Mouse (Mus musculus): ENCODE data around the gene Fam90a1b.
"Not testable (repeated sequence)": the region's sequence is repeated elsewhere in the genome, so short reads cannot be mapped to it uniquely, and the experiment has no call there.

Gene Fam90a1b

DNA sequence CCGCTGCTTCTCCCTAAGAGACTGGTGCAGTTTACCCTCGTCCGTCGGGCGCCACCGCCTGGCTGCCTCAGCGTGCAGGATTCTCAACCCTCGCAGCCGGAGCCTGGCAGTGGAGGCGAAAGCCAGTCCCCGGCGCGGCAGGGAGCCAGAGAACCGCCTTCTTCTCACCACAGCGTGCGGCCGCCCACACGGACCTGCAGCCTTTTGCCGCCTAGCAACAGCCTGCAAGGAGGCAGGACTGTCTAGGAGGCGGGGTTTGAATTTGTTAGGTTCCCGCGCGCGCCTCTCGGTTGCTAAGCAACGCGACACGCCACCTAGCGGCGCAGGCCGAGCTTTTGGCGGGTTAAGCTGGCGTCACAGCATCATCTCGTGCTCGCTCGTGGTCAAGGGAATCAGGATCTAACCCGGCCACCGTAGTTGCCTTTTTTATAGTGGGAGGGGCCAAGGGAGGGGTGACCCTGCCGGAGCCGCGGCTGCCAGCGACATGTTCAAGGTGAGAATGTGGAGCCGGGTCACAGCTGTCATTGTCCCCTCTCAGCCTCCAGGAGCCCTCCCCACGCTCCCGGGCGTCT is at the start of gene Fam90a1b, which contains the start of gene Apoo:
Gene Fam90a1b (minus strand): TSS at position 108 of the 572 bp plus-strand sequence.
Gene Apoo (plus strand): TSS at position 448 of the 572 bp plus-strand sequence.
- DNase-seq = peak; percentile 95 to 96

DNA sequence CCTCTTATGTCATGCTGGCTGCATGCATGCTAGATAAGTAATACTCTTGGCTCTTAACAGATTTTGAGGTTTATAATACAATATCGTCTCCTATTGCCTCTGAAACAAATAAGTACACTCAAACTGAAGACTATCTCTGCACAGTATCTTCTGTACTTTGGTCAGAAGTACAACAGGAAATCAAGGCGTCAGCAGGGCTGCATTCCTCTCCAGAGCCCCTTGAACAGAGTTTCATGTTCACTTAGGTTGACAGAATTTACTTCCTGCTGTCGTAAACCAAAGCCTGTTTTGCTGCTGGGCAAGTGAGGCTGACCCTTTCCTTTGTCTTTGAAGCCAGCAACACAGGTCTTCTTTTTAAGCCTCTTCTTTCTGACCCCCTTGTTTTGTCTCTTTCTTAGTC is 42.4 kb upstream of the Fam90a1b start:
- no peak for DNase-seq

DNA sequence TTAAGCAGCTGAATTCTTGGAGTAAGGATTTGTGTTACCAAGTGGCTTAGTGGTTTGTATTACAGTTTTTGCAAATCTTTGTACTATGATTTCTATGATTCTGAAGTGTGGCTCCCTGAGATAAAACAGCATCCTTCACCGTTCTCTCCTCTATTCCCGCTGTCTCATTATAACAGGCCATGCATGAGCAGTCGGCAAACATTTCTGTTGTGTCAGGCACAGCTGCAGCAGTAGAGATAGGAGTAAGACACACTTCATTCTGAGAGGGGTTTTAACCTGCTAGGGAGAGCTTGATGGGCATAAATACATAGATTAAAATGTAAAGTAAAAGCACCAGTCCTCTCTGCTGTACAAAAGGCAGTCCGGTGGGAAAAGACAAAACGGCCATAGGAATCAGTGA is 12.2 kb upstream of the Fam90a1b start:
- no peak for DNase-seq

DNA sequence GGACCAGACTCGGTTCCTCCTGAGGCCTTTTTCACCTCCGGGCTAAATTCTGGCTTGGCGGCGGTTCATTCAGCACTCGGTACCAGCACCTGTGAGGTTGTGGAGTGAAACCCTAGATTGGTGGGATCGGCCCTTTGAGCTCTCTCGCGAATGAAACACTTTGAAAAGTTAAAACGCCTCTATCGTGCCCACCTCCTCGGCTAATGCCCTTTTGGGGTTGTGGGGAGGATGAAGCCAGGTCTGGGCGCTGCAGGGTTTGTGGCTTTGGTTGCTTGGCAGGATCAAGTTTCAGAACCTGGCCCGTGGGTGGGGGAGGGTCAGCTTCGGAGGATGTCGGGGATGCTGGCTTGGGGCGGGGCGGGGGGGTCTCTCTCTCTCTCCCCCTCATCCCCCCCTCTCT is 671 bp upstream of the Fam90a1b start:
- peak in 1 of 2 experiments; percentile 66 for DNase-seq

DNA sequence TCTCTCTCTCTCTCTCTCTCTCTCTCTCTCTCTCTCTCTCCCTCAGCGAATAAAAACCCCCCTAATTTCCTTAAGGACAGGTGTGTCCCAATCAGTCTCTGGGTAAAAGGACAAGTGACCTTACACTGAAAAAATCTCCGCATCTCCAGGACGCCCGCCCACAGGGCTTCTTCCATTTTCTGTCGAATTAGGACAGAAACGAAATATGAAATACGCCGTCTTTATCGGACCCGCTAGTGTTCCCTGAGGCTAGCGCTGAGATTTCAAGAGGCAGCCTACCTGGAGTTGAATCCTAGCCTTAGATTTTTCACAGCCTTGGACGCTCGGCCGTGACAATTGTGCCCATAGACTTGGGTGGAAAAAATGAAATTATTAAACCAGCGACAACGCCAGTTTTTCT is 548 bp downstream of the Fam90a1b start:
- DNase-seq = peak; percentile 8 to 24

DNA sequence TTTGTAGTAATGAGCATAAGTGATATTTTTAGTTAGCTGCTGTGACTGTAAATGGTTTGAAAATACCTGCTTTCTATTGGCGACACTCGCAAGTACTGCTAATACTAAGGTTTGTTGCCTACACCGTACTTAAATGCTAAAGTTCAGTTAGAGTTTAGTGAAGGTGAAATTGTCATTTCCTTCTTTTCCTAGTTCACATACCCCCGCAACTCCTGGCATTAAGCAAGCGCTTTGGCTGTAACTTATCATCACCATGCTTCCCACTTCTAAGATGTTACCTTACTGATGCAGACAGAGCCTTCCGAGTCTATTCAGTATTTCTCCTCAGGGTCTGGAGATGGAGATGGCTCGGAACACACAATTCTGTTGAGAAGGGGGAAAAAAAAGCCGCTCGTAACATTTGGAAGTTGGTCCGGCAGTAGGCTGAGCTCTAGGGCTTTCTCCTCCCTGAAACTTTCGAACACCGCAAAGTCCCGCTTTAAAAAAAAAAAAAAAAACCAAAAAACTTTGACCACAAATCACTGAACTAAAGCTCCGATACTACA is 1.1 kb downstream of the Fam90a1b start:
- DNase-seq = peak in 1 of 2 experiments; percentile 7

DNA sequence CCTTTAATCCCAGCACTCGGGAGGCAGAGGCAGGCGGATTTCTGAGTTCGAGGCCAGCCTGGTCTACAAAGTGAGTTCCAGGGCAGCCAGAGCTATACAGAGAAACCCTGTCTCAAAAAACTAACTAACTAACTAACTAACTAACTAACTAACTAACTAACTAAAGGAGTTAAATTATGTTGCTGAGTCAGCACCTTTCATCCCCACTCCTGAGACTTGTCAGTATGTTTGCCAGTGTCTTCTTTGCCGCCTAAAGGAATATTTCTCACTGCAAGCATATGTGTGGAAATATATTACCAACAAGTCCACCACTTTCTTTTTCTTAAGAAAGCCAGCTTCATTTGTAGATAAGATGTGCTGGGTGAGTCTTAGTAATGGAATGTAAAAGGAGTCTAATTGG is 22.9 kb downstream of the Fam90a1b start:
- not testable (repeated sequence) for DNase-seq

DNA sequence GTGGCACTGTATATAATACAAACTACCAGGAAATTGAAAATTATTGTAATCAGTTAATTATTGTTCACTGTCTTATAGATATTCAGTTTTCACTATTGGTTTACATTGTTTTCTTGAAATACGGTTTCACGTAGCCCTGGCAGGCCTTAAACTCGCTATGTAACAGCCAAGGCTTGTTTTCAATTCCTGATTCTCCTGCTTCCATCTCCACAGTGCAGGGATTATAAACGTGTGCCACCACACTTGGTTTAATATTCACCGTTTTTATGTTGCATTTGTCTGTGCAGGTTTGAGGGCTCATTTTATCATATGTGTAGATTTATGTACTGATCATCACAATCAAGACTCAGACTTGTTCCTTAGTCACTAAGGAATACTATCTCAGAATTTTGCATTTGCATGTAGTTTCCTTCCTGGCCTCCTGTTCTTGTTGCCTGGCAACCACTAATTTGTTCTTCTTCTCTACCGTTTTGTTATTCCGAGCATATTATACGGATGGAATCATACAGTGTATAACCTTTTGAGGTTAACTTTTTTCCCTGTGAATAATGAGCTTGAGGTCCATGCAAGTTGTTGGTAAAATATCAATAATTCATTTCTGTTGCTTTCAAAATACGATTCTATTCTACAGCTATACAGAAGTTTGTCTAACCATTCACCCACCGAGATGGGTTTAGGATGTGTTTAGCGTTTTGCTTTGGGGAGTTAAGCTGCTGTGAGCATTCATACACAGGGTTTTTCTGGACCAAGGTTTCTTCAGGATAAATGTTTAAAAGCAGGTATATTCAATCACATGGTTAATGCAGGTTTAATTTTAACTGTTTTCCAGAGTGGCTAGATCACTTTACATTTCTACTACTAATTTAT is 45.3 kb downstream of the Fam90a1b start:
- no peak for DNase-seq
